Mouse (Mus musculus) E14TG2a.4 (cell line): Measurements from ENCODE around the gene Col25a1.

ENCODE experiments used
- CTCF ChIP-seq: conservative IDR thresholded peaks from 2 replicates; pipeline ENCODE4 v1.5.1; 2014; ENCODE audit warnings: low read length
- NANOG ChIP-seq: IDR thresholded peaks from 2 replicates; pipeline ENCODE4 v1.6.1; 2014; ENCODE audit warnings: borderline replicate concordance, low read length, mixed read lengths

DNA sequence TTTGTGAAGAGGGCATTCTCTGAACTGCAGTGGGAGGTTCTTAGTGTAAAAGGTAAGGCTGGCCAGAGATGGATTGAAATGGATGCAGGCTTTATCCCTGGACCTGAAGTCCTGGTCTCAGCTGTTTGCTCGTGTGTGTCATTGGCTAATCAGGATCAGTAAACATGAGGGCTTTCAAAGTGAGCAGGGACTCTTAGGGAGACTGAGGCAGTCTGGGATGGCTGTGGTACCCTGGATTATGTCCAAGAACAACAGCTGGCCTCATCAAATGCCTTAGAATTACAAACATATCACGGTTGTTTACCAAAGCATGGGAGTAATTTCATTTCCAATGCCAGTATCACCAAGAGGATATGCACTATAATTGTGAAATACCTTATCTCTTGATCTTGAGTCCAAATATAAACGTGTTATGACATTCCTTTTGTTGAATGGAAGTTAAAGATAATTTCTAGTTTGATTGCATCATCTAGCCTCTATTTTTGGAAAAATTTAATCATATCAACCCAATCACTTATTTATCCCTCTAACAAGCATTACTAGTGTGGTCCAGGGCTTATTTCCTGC is 201.1 kb downstream of the Col25a1 start:
- TF ChIP-seq CTCF: no peak
- no peak for TF ChIP-seq NANOG
